Mouse (Mus musculus): Measurements from ENCODE around the gene Dgki.

Gene Dgki

DNA sequence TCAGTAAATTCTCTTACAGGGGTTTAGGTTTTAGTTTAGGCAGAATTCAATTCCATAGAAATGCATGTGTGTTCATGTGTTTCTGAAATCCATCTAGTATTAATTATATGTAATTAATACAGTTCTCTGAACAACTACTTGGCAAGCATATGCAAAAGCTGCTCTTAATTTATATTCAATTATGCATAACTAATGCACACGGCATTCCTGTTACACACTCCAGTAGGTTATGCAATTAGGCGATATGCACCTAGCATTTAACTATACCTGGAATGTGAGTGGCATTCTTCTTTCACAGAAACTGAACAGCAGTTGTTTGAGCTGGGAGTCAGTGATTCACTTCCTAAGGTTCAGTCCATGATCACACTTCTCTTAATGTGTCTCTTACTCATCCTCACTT lies 370.2 kb downstream of the Dgki start:
- DNase-seq (ENCODE audit: low read depth, low spot score) = no peak

DNA sequence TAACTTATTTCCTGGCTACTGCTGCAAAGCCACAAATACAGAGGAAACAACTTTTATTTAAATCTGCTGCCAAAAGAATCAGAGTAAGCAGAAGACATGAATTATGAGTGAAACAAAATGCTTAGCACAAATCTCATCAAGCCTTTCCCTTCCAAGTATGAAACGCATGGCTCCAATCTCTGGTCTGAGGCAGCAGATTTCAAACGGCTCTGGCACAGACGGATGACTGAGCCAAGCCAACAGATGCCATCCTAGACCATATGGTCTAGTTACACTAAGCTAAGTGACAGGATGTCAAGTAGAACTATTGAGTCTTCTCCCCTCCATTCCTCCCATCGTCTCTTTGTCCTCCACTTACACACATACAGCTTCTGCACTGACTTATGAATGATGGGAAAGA lies 373.5 kb downstream of the Dgki start:
- DNase-seq (ENCODE audit: low read depth, low spot score) = no peak

DNA sequence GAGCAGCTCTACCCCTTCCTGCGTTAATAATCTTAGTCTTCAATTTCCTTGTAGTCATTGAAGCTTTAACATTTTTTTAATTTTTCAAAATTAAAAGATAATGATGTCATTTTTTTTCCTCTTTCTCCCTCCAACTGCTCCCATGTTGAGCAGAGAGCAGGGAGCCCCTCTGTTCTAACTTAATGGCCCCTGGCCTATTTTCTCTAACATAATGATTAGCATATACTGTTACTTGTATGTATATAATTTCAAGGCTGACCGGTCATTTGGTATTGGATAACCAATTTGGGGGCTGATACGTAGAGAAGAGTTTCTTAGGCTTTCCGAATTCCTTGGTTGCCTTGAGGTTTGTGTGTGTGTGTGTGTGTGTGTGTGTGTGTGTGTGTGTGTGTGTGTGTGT lies 378.0 kb downstream of the Dgki start:
- no peak for DNase-seq (ENCODE audit: low read depth, low spot score)

DNA sequence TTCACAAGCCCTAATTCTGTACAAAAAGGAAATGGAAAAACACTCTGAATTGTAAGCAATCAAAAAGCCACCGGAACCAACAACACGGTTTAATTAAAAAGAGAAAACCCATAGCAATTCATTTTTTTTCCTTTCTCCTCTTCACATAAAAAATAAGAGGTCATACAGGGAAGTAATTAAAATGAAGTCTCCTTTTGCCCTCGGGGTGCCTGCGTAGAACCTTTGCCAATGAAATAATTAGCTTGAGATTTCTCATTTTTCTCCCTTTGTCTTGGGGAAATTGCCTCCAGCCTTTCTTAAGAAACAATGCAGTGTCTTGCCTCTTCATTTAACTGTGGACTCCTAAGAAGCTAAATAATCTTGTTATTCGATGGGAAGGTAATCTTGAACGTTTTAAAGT lies 388.4 kb downstream of the Dgki start:
- no peak for DNase-seq (ENCODE audit: low read depth, low spot score)

DNA sequence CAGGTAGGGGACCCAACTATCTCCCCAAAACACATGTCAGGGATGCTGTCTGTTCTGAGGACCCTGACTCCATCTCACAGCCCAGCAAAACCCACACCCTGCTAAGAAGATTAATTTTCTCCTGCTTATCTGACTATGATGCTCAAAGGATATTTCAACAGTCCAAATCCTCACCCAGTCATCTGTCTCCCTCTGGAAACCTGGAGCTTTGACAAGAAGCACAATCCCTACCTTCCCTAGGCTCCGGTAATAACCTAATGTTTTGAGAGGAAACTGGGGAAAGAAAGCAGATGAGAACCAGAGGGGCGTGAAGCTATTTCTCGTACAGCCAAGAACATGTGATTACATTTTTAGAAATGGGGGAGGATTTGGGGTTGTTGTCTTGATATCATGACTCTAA lies 392.8 kb downstream of the Dgki start:
- no peak for DNase-seq (ENCODE audit: low read depth, low spot score)

DNA sequence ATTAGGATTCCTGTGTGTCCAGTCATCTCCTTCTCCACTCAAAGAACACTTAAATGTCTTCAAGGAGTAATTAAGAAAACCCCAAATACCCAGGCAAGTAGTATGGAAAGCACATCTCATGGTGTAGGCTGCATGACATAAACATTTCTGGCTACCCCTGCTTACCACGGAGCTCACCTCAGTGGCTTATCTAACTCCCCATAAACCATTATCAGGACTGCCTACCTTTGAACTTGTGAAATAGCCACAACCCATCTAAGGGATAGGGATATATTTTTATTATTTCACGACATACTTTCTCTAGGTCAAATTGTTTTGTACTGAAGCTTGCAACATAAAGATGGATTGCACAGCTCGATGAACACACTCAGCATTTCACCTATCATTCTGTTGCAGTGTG lies 394.0 kb downstream of the Dgki start:
- DNase-seq (ENCODE audit: low read depth, low spot score) = no peak

DNA sequence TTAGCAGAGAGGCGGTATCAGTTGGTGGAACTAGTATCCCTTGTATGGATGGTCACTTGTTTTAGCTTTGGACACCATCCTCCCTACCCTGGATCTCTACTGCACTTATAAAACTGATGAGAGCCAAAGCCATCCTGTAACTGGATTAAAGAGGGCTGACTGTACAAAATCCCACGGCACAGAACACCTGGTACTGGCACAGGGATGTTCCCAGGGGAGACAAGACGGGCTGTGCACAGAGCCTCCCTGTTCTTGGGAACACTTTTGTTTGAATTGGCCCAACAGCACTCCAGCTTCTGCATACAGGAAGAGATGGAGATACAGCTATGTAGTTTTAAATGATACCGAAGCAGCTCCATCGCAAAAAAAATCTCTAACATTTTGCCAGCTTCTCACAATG lies 395.1 kb downstream of the Dgki start:
- DNase-seq (ENCODE audit: low read depth, low spot score) = no peak

DNA sequence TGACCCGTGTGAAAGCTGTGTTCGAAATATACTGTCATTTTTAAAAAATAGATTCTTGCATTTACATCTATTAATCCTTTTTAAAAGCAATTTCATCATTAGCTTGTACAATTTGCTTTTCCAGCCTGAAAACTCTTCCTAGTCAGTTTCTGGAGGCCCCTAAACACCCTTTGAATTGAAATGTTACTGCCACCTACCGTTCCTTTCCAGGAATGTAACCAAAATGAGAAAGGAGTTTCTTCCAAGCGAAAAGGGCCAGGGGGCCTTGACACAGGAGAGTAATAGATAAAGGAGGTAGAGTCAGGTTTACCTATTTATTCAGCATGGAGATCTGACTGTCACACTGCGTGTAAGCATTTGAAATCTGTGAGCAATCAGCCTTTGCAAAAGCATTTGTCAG lies 396.2 kb downstream of the Dgki start:
- no peak for DNase-seq (ENCODE audit: low read depth, low spot score)

DNA sequence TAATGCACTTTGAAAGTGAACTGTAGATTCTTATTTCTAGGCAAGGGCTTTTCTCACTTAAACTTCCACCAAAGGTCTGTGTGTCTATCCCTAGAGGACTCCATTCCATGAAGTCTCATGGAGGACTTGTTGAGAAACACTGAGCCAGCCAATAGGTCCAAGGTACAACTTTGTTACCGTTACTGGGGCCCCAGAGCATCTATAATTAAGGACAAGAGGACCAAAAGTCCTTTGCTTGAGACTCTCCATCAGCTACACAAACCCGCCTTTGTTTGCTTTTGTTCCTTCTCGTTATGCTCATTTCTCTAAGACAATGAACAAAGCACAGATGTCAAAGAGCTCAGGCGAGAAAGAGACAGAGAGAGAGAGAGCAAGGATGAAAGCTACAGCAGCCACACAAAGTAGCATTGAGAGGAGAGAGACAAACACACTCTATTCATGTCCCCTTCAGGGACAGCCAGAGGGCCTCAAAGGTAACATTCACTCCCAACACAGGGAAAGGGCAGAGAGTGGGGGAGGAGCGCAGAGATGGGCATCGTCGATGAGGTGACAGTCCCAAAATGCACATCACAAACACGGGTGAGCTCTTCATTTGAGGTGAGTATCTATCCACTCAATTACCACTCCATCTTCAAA lies 396.7 kb downstream of the Dgki start:
- DNase-seq (ENCODE audit: low read depth, low spot score) = no peak

DNA sequence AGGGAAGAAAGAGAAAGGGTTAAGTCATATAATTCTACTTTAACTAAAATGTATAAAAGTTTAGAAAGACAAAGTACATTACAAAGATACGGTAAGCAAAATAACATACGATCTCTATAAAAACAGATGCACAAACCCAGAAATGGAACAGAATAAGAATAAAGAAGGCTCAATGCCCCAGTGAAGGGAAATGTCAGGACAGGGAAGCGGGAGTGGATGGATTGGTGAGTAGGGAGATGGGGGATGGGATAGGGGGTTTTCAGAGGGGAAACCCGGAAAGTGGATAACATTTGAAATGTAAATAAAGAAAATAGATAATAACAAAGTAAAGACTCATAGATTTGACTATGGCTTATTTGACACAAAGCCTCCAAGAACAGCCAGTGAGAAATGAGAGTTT lies 400.1 kb downstream of the Dgki start:
- no peak for DNase-seq (ENCODE audit: low read depth, low spot score)

DNA sequence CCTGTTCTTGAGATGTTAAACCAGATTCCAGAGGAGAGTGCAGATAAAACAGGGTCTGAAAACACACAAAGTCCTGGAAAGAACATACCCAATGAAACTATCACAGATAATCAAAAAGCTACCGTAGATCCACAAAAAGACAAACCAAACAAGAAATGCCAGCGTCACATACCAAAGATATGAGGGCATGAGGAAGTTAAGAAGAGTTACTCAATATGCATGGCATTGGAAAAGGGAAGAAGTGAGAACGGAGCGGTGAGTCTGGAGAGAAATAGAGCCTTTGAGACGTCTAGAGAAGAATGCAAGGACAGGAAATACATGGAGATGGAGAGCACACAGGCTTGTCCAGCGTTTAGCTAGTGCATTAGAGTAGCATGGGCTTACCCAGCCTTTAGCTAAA lies 401.6 kb downstream of the Dgki start:
- DNase-seq (ENCODE audit: low read depth, low spot score) = no peak

DNA sequence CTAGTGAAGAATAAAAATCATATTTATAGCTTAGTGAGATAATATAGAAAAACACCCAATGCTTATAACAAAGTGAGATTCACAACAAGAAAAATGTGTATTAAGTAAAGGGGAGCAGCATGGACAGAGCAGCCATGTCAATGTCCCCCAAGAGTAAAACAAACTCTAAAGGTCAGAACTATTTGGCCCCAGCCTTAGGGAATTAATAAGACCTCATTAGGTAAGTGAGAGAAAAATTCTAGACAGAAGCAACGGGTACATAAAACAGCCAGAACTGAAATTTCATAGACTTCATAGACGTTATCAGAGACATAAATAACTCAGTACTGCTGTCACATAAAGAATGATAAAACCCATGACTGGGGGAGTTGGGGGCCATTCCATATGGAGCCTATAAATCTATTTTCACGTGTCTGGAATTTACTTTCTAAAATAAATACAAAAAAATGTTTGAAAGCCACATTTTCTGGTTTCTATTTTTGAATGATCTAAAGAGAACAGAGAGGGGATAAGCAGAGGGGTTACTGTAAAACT lies 402.3 kb downstream of the Dgki start:
- no peak for DNase-seq (ENCODE audit: low read depth, low spot score)

DNA sequence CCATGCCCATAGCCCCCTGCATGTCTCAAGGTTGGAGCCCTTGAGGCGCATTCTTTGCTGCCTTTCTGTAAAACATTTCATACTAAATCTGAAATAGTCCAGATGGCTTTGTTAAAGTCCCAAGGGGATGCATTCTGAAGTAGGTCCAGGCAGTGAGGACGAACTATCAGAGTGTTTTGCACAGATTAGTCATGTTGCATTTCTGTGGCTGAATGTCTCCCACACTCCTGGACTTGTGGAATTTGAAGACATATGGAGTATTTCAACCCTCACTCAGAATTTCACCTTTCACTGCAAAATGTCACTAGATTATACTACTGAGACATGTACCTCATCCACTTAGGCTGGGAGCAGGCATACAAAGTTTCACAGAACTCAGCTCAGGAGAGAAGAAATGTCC lies 403.3 kb downstream of the Dgki start:
- DNase-seq (ENCODE audit: low read depth, low spot score) = no peak

DNA sequence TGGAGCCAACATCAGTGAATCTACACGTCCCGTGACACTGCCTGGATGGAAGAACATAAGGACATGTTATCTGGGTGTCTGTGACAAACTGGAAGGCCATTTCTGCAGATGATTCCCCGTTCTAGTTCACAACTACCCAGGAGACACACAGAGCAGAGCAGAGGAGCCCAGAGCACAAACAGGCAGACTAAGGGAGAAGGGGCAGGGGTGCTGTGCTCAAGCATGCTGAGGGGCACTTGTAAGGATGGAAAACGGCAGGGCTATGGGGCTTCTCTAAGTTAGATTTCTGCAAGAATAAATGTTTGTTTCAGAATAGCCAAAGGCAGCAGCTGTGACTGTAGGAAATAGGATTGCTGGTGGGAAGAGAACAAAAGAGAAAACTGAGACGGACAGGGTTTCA lies 408.2 kb downstream of the Dgki start:
- no peak for DNase-seq (ENCODE audit: low read depth, low spot score)

DNA sequence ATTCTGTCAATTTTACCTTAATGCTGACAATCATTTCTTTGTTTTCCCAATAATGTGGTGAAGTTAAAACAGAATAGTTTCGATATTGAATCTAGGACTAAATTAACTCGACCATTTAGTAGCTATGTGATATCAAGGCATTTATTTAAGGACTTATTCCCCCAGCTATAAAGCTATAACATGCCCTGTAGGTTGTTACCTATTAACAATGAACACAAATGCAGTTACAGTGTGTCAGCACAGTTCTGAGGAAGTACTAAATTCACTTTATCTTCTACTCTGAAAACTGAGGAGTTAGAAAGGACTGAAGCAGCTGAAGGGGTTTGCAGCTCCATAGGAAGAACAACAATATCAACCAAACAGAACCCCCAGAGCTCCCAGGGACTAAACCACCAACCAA lies 409.2 kb downstream of the Dgki start:
- DNase-seq (ENCODE audit: low read depth, low spot score) = no peak

DNA sequence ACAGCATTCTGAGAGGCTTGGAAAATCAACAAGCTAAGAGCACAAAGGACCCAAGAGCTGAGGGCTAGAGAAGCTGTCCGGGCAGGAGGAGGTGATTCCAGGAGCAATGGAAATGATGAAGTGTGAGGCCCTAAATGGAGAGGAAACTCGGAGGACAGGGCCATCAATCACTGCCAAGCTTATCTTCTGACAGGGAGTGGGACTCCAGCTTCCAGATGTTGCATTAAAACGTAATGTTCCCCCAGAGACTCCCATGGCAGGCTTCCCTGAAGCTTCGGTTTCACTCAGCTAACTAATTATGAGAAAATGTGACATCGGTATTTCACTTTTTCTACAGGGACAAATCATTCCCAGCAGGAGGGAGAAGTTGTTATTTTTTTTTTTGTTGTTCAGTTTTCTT lies 409.7 kb downstream of the Dgki start:
- DNase-seq (ENCODE audit: low read depth, low spot score) = no peak

DNA sequence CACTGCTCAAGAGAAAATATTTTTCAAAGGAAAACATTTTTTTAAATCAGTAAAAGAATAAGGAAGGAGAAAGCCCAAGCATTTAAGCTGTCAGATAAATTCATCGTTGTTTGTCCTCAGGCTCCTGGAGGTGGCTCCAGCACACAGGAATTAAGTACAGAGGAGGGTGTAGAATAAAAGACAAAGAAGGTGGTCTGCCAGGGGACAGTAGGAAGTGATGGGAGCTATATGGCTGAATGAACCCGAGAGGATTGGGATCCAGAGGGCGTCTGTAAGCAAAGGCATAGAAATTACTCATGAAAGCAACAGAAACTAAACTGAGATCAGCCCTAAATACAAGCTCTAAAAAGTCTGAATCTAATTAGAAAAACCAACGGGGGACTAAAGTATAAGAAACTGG lies 418.7 kb downstream of the Dgki start:
- no peak for DNase-seq (ENCODE audit: low read depth, low spot score)

DNA sequence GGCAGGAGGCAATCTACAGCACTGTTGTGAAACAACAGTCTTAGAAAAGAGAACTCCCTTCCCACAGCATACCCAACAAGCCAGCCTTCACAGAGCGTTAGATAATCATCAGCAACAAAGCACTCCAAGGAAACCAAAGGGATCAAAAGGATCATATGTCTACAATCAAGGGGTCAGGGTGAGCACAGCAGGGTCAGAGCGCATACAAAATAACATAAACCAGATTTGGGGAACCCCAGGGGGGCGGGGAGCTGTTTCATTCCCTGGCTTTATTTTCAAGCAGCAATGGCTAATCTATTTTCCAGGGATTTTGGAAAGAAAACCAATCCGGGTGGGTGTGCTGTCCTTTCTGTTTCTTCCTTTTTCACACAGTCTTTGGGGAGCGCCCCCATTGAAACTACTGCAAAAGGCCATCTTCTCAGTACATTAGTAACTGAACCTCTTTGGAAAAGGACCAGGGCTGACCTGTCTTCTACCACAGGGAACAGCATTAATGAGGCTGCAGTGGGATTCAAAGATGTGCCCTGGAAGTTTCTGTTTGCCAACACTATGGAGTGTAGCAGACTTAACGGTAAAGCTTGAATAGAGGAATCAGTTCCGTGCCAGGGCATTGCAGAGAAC lies 419.2 kb downstream of the Dgki start:
- DNase-seq (ENCODE audit: low read depth, low spot score) = no peak

DNA sequence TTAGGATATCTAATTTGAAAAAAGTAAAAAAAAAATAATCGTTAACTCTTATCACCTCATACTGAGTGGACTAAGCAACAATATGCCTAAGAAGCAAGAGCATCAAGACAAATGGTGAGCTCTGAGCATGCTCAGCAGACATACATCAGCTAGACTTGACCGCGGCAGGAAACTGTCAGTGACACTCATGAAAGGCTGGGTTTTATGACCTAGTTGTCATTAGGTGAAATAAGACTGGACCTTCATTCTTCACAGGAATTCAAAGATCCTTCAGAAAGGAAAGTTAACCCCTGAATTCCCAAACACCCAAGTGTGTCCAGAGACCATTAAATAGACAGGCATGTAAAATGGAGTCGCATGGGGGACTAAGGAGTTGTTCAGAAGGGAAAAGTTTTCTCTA lies 422.6 kb downstream of the Dgki start:
- no peak for DNase-seq (ENCODE audit: low read depth, low spot score)

DNA sequence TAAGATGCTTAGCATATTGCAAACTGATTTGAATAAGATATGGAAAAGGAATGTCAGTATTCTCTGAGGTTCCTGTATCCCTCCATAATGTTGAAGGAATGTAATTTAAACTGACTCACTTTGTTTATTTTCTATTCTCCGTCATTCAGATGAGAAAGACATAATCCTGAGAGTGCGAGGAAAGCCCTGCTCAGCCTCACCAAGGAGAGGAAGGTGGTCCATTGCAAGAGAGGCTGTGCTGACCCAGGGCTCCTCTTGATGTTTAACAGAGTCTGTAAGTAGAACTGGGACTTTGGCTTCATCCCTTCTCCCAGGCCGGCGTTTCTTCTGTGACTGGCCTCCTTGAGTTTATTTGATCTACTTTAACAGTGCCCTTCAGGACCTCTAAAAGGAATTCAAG lies 423.6 kb downstream of the Dgki start:
- DNase-seq (ENCODE audit: low read depth, low spot score) = no peak

DNA sequence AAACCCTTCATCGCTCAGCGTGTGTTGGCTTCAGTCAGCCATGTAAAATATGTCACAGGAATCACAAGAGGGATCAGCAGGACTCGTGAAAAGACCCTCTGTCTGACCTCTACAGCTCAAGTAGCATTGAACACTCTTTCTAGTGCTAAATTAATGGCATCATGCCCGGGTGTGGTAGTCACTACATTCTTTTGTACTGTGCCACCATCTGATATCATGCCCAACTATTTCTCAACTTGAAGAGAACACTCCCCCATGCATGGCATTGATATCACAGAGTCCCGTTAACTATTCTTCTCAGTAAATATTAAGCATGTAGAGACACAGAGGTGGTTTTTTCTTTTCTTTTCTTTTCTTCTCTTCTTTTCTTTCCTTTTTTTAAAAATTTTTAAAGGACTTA lies 424.1 kb downstream of the Dgki start:
- DNase-seq (ENCODE audit: low read depth, low spot score) = no peak

DNA sequence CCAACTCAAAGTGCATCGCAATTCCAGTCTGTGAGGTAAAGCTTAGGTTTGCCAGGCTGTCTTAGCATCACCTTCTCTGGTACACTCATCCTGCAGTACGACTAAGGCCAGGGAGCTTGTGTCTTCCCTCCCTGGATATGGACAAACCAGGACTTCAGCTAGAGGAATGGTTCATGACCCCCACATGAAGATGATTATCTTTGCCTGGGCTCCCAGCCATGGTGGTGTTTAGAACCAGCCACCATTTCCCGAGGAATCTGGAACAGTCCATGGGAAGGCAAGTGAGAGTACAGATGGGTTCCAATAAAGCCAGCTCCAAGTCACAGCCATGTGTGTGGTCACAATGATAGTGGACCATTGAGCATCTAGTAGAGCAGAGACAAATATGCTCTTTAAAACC lies 427.1 kb downstream of the Dgki start:
- DNase-seq (ENCODE audit: low read depth, low spot score) = no peak

DNA sequence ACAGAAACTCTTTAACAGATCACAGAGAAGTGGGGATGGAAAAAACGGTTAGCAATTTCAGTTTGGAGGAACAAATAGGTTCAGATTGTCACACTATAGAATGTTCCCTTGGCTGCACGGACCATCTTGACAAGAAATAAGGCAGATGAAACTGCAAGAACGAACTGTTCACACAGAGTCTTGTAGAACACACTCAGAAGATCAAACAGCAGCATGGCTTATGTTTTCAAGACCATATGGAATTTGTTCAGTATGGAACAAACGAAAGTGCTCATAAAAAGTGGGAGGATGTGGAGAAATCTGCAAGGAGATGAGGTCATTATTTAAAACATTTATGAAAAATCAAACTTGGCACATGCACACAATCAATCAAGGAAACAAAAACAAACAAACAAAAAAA lies 431.8 kb downstream of the Dgki start:
- no peak for DNase-seq (ENCODE audit: low read depth, low spot score)

All from CD4-positive, CD25-positive, alpha-beta regulatory T cell, adult 2 months (primary cell).